26 mouse cellular contexts compared by ENCODE assay signal in genomic region chr4:72605107-72605506, GRCm38 (mm10).
A peak's percentile ranks its signal among the peaks of the same experiment; 100 is the strongest.
DNase-seq lines count a peak whose midpoint lies in the region; ATAC-seq and TF ChIP-seq lines count a peak whose summit lies in the region.
"Had no signal": no experiment of that assay in that cellular context is flagged by ENCODE, and none has a peak within 500 bp of the region (broad histone marks: within the 10 kb centered on the region; RNA-seq: fewer than 3 reads in every experiment).

No protein-coding gene starts in this region.

- 67% methylated on average over 4 of the region's 4 CpGs for WGBS in forebrain, embryonic 16.5 days
- WGBS in forebrain, embryonic 13.5 days = 86% methylated on average over 4 of the region's 4 CpGs

- H3K9ac ChIP-seq in forebrain, embryonic 16.5 days (replicated peaks; ENCODE audit: low read depth, low read length) = no peak overlapping the region
- H3K9ac ChIP-seq in forebrain, embryonic 13.5 days = no peak overlapping the region
- H3K9ac ChIP-seq: embryonic facial prominence, embryonic 13.5 days; intestine, embryonic 15.5 days; limb, embryonic 13.5 days; neural tube, embryonic 15.5 days had no signal

- no peak overlapping the region for H3K4me3 ChIP-seq in forebrain, embryonic 16.5 days (replicated peaks; ENCODE audit: low read length)
- no peak overlapping the region for H3K4me3 ChIP-seq in forebrain, embryonic 13.5 days
- H3K4me3 ChIP-seq in layer of hippocampus, adult 2 months = no peak overlapping the region
- H3K4me3 ChIP-seq: embryonic facial prominence, embryonic 13.5 days; forebrain, embryonic 10.5 days; hindbrain, embryonic 10.5 days; intestine, embryonic 15.5 days; limb, embryonic 13.5 days; neural tube, embryonic 15.5 days had no signal

- no peaks in the 10 kb centered on the region for H3K4me1 ChIP-seq in forebrain, embryonic 16.5 days (replicated peaks; ENCODE audit: control insufficient read depth, insufficient read depth, low read length)
- no peaks in the 10 kb centered on the region for H3K4me1 ChIP-seq in forebrain, embryonic 13.5 days
- H3K4me1 ChIP-seq: embryonic facial prominence, embryonic 13.5 days; forebrain, embryonic 10.5 days; hindbrain, embryonic 10.5 days; intestine, embryonic 15.5 days; limb, embryonic 13.5 days; neural tube, embryonic 15.5 days had no signal

- no peak overlapping the region for H3K4me2 ChIP-seq in forebrain, embryonic 16.5 days (ENCODE audit: low read length)
- no peak overlapping the region for H3K4me2 ChIP-seq in forebrain, embryonic 13.5 days
- H3K4me2 ChIP-seq: embryonic facial prominence, embryonic 13.5 days; intestine, embryonic 15.5 days; limb, embryonic 13.5 days; liver, embryonic 11.5 days; neural tube, embryonic 15.5 days had no signal

- H3K27ac ChIP-seq in forebrain, embryonic 16.5 days (ENCODE audit: low read length) = no peak overlapping the region
- no peak overlapping the region for H3K27ac ChIP-seq in forebrain, embryonic 13.5 days
- peak overlapping the region; percentile 46; the same call in 1 of the 2 replicates for H3K27ac ChIP-seq in layer of hippocampus, adult 2 months
- H3K27ac ChIP-seq: embryonic facial prominence, embryonic 13.5 days; forebrain, embryonic 10.5 days; hindbrain, embryonic 10.5 days; intestine, embryonic 15.5 days; limb, embryonic 13.5 days; neural tube, embryonic 15.5 days had no signal

- no peaks in the 10 kb centered on the region for H3K27me3 ChIP-seq in forebrain, embryonic 16.5 days (replicated peaks; ENCODE audit: control insufficient read depth, insufficient read depth, low read length)
- no peaks in the 10 kb centered on the region for H3K27me3 ChIP-seq in forebrain, embryonic 13.5 days
- H3K27me3 ChIP-seq: embryonic facial prominence, embryonic 13.5 days; intestine, embryonic 15.5 days; limb, embryonic 13.5 days; neural tube, embryonic 15.5 days; Patski had no signal

- no peaks in the 10 kb centered on the region for H3K36me3 ChIP-seq in forebrain, embryonic 16.5 days (ENCODE audit: control insufficient read depth, insufficient read depth)
- H3K36me3 ChIP-seq in forebrain, embryonic 13.5 days (ENCODE audit: poor library complexity, severe bottlenecking) = no peaks in the 10 kb centered on the region
- H3K36me3 ChIP-seq: embryonic facial prominence, embryonic 13.5 days; forebrain, embryonic 10.5 days; G1E; hindbrain, embryonic 10.5 days; intestine, embryonic 15.5 days; limb, embryonic 13.5 days; neural tube, embryonic 15.5 days had no signal

- peak; percentile 71 for ATAC-seq in forebrain, embryonic 16.5 days
- ATAC-seq in forebrain, embryonic 13.5 days = no peak
- no peak for ATAC-seq in megakaryocyte, adult 5-6 weeks (ENCODE audit: poor library complexity, severe bottlenecking)
- ATAC-seq: hindbrain, embryonic 16.5 days; intestine, embryonic 15.5 days; Patski had no signal

- no peak for TF ChIP-seq CTCF in layer of hippocampus, adult 2 months (conservative IDR thresholded peaks at IDR 0.05)

- no peaks in the 10 kb centered on the region for H3K9me3 ChIP-seq in forebrain, embryonic 16.5 days (ENCODE audit: control insufficient read depth, low read length)
- no peaks in the 10 kb centered on the region for H3K9me3 ChIP-seq in forebrain, embryonic 13.5 days (replicated peaks)
- H3K9me3 ChIP-seq: embryonic facial prominence, embryonic 13.5 days; forebrain, embryonic 10.5 days; hindbrain, embryonic 10.5 days; intestine, embryonic 15.5 days; limb, embryonic 13.5 days; neural tube, embryonic 15.5 days had no signal

- DNase-seq in layer of hippocampus, adult 18-20 months (ENCODE audit: low spot score in 2 of 2) = peak; percentile 50 to 68
- no peak for DNase-seq in layer of hippocampus, postnatal 25 days (ENCODE audit: extremely low spot score in 1 of 2, low spot score in 1 of 2)
- peak; percentile 16 to 60 for DNase-seq in layer of hippocampus, adult 2 months (ENCODE audit: low spot score in 2 of 2)
- DNase-seq in telencephalon, adult 2 months (ENCODE audit: low read depth, low spot score) = peak; percentile 29
- DNase-seq: adrenal gland, postnatal 10 days; cerebellum, adult 18-20 months; gastrocnemius, postnatal 10 days; heart, postnatal 14 days; kidney, adult 2 months; kidney, postnatal 36 days; lung, postnatal 36 days; midbrain, embryonic 14.5 days; thymus, postnatal 4 days had no signal

Comparison
In these comparisons a context has a peak if more than half of its experiments do, and no peak if none do; other contexts are left out.
1. DNase-seq: peak in layer of hippocampus, adult 18-20 months (2 of 2), layer of hippocampus, adult 2 months (2 of 2) and telencephalon, adult 2 months (single experiment); none in layer of hippocampus, postnatal 25 days (0 of 2).